Mouse (Mus musculus): Measurements from ENCODE around the gene Cdk14.

Gene Cdk14

GRCm38 (mm10) chr5:5159521-5159920, 260.6 kb downstream of the Cdk14 start:
- Histone ChIP-seq H3K4me1 (replicated peaks; ENCODE audit: low read depth, low read length) (no peaks in the 10 kb centered on the region), H3K9me3 (ENCODE audit: low read length) (no peaks in the 10 kb centered on the region), H3K36me3 (ENCODE audit: insufficient read depth, low read length) (no peaks in the 10 kb centered on the region), H3K27me3 (ENCODE audit: insufficient read depth, low read length) (no peaks in the 10 kb centered on the region), H3K4me3 (replicated peaks; ENCODE audit: low read length) (no peak overlapping the region)
- no peak for TF ChIP-seq POU5F1 (IDR thresholded peaks at IDR 0.05; ENCODE audit: borderline replicate concordance, low read length)
- no peak for TF ChIP-seq NANOG (IDR thresholded peaks at IDR 0.05; ENCODE audit: borderline replicate concordance, low read length)
- TF ChIP-seq CTCF (conservative IDR thresholded peaks at IDR 0.05; ENCODE audit: low read length): no peak

GRCm38 (mm10) chr5:5139855-5140254, 280.3 kb downstream of the Cdk14 start:
- no peaks in the 10 kb centered on the region for H3K36me3 ChIP-seq (ENCODE audit: insufficient read depth, low read length)
- no peak overlapping the region for H3K4me3 ChIP-seq (replicated peaks; ENCODE audit: low read length)
- TF ChIP-seq POU5F1 (IDR thresholded peaks at IDR 0.05; ENCODE audit: borderline replicate concordance, low read length): no peak
- no peak for TF ChIP-seq NANOG (IDR thresholded peaks at IDR 0.05; ENCODE audit: borderline replicate concordance, low read length)
- no peak for TF ChIP-seq CTCF (conservative IDR thresholded peaks at IDR 0.05; ENCODE audit: low read length)
- no peaks in the 10 kb centered on the region for H3K27me3 ChIP-seq (ENCODE audit: insufficient read depth, low read length)
- no peaks in the 10 kb centered on the region for H3K9me3 ChIP-seq (ENCODE audit: low read length)
- H3K4me1 ChIP-seq (replicated peaks; ENCODE audit: low read depth, low read length): no peaks in the 10 kb centered on the region

- Histone ChIP-seq H3K4me1 (replicated peaks; ENCODE audit: low read depth, low read length) (no peaks in the 10 kb centered on the region), H3K36me3 (ENCODE audit: insufficient read depth, low read length) (no peaks in the 10 kb centered on the region), H3K9me3 (ENCODE audit: low read length) (no peaks in the 10 kb centered on the region), H3K4me3 (replicated peaks; ENCODE audit: low read length) (no peak overlapping the region), H3K27me3 (ENCODE audit: insufficient read depth, low read length) (no peaks in the 10 kb centered on the region)
- TF ChIP-seq CTCF (conservative IDR thresholded peaks at IDR 0.05; ENCODE audit: low read length): no peak
- no peak for TF ChIP-seq NANOG (IDR thresholded peaks at IDR 0.05; ENCODE audit: borderline replicate concordance, low read length)
- no peak for TF ChIP-seq POU5F1 (IDR thresholded peaks at IDR 0.05; ENCODE audit: borderline replicate concordance, low read length)
These were observed 285.1 kb downstream of the Cdk14 start for GRCm38 (mm10) chr5:5134905-5135511.

- Histone ChIP-seq H3K4me3 (replicated peaks; ENCODE audit: low read length) (no peak overlapping the region), H3K4me1 (replicated peaks; ENCODE audit: low read depth, low read length) (no peaks in the 10 kb centered on the region), H3K9me3 (ENCODE audit: low read length) (no peaks in the 10 kb centered on the region), H3K36me3 (ENCODE audit: insufficient read depth, low read length) (no peaks in the 10 kb centered on the region), H3K27me3 (ENCODE audit: insufficient read depth, low read length) (no peaks in the 10 kb centered on the region)
- TF ChIP-seq POU5F1 (IDR thresholded peaks at IDR 0.05; ENCODE audit: borderline replicate concordance, low read length) (no peak), NANOG (IDR thresholded peaks at IDR 0.05; ENCODE audit: borderline replicate concordance, low read length) (no peak), CTCF (conservative IDR thresholded peaks at IDR 0.05; ENCODE audit: low read length) (no peak)
These were observed 285.8 kb downstream of the Cdk14 start for GRCm38 (mm10) chr5:5134143-5134904.

GRCm38 (mm10) chr5:5128852-5129251, 291.3 kb downstream of the Cdk14 start:
- H3K27me3 ChIP-seq (ENCODE audit: insufficient read depth, low read length): no peaks in the 10 kb centered on the region

GRCm38 (mm10) chr5:5124645-5125044, 295.5 kb downstream of the Cdk14 start:
- H3K4me3 ChIP-seq (replicated peaks; ENCODE audit: low read length): no peak overlapping the region
- TF ChIP-seq POU5F1 (IDR thresholded peaks at IDR 0.05; ENCODE audit: borderline replicate concordance, low read length): no peak
- TF ChIP-seq CTCF (conservative IDR thresholded peaks at IDR 0.05; ENCODE audit: low read length): no peak
- no peak for TF ChIP-seq NANOG (IDR thresholded peaks at IDR 0.05; ENCODE audit: borderline replicate concordance, low read length)
- H3K27me3 ChIP-seq (ENCODE audit: insufficient read depth, low read length): no peaks in the 10 kb centered on the region
- no peaks in the 10 kb centered on the region for H3K4me1 ChIP-seq (replicated peaks; ENCODE audit: low read depth, low read length)
- H3K36me3 ChIP-seq (ENCODE audit: insufficient read depth, low read length): no peaks in the 10 kb centered on the region
- H3K9me3 ChIP-seq (ENCODE audit: low read length): peaks cover under 1% of the 10 kb centered on the region

More at GRCm38 (mm10) chr5:5128852-5129251, 291.3 kb downstream of the Cdk14 start:
- H3K4me3 ChIP-seq (replicated peaks; ENCODE audit: low read length): no peak overlapping the region
- no peaks in the 10 kb centered on the region for H3K4me1 ChIP-seq (replicated peaks; ENCODE audit: low read depth, low read length)
- H3K36me3 ChIP-seq (ENCODE audit: insufficient read depth, low read length): no peaks in the 10 kb centered on the region
- TF ChIP-seq CTCF (conservative IDR thresholded peaks at IDR 0.05; ENCODE audit: low read length): no peak
- TF ChIP-seq NANOG (IDR thresholded peaks at IDR 0.05; ENCODE audit: borderline replicate concordance, low read length): no peak
- TF ChIP-seq POU5F1 (IDR thresholded peaks at IDR 0.05; ENCODE audit: borderline replicate concordance, low read length): no peak
- no peaks in the 10 kb centered on the region for H3K9me3 ChIP-seq (ENCODE audit: low read length)

GRCm38 (mm10) chr5:5116775-5117522, 303.2 kb downstream of the Cdk14 start:
- Histone ChIP-seq H3K27me3 (ENCODE audit: insufficient read depth, low read length) (no peaks in the 10 kb centered on the region), H3K4me1 (replicated peaks; ENCODE audit: low read depth, low read length) (no peaks in the 10 kb centered on the region), H3K4me3 (replicated peaks; ENCODE audit: low read length) (no peak overlapping the region), H3K9me3 (ENCODE audit: low read length) (peaks cover 14% of the 10 kb centered on the region), H3K36me3 (ENCODE audit: insufficient read depth, low read length) (no peaks in the 10 kb centered on the region)
- TF ChIP-seq NANOG (IDR thresholded peaks at IDR 0.05; ENCODE audit: borderline replicate concordance, low read length): no peak
- TF ChIP-seq CTCF (conservative IDR thresholded peaks at IDR 0.05; ENCODE audit: low read length): no peak
- TF ChIP-seq POU5F1 (IDR thresholded peaks at IDR 0.05; ENCODE audit: borderline replicate concordance, low read length): no peak

GRCm38 (mm10) chr5:5115546-5115945, 304.6 kb downstream of the Cdk14 start:
- Histone ChIP-seq H3K27me3 (ENCODE audit: insufficient read depth, low read length) (no peaks in the 10 kb centered on the region), H3K9me3 (ENCODE audit: low read length) (peaks cover 14% of the 10 kb centered on the region), H3K4me1 (replicated peaks; ENCODE audit: low read depth, low read length) (no peaks in the 10 kb centered on the region), H3K36me3 (ENCODE audit: insufficient read depth, low read length) (no peaks in the 10 kb centered on the region), H3K4me3 (replicated peaks; ENCODE audit: low read length) (no peak overlapping the region)
- TF ChIP-seq CTCF (conservative IDR thresholded peaks at IDR 0.05; ENCODE audit: low read length): no peak
- TF ChIP-seq POU5F1 (IDR thresholded peaks at IDR 0.05; ENCODE audit: borderline replicate concordance, low read length): no peak
- no peak for TF ChIP-seq NANOG (IDR thresholded peaks at IDR 0.05; ENCODE audit: borderline replicate concordance, low read length)

Measured in E14TG2a.4 (cell line).